Mouse (Mus musculus) limb, embryonic 10.5 days (tissue): ENCODE results near the gene Derl3. TPM values are rescaled to one million over a fixed set of nuclear protein-coding genes. Genes with fewer than 3 reads are reported as not detected.
"Not testable (repeated sequence)": the region's sequence is repeated elsewhere in the genome, so short reads cannot be mapped to it uniquely, and the experiment has no call there.

Source experiments
- DNase-seq: peaks from one replicate; pipeline ENCODE4 v3.0.0-alpha.2; 2017; ENCODE audit warnings: low spot score
- H3K27ac ChIP-seq: fragments of 300-500 bp; sonication (generic); 2 replicates; pipeline ENCODE4 v1.5.1; 2016; ENCODE audit warnings: mild to moderate bottlenecking
- H3K27me3 ChIP-seq: fragments of 300-500 bp; sonication (generic); 2 replicates; pipeline ENCODE4 v1.6.1; 2016; ENCODE audit warnings: low read depth, mild to moderate bottlenecking; ENCODE audit not compliant: poor library complexity, severe bottlenecking
- H3K36me3 ChIP-seq: fragments of 300-500 bp; sonication (generic); 2 replicates; pipeline ENCODE4 v1.6.1; 2016; ENCODE audit warnings: mild to moderate bottlenecking, moderate library complexity
- H3K4me1 ChIP-seq: fragments of 300-500 bp; sonication (generic); 2 replicates; pipeline ENCODE4 v1.6.1; 2016
- H3K4me3 ChIP-seq: fragments of 300-500 bp; sonication (generic); 2 replicates; pipeline ENCODE4 v1.5.1; 2016; ENCODE audit warnings: mild to moderate bottlenecking, moderate library complexity
- H3K9me3 ChIP-seq: fragments of 300-500 bp; sonication (generic); replicated peaks from 2 replicates; pipeline ENCODE4 v1.6.1; 2016; ENCODE audit warnings: mild to moderate bottlenecking
- WGBS: fragments of 180-500 bp; shearing (Covaris S2); methylation state at CpG from one replicate; pipeline ENCODE4 v1.1.7; 2016; 5-methylcytosine and 5-hydroxymethylcytosine counted together
- polyA plus RNA-seq: library from polyadenylated mRNA; unstranded; fragments of >200 nt; fragmentation: Nextera tagmentation; extraction: Ambion mirVana; gene quantifications from 2 replicates; pipeline ENCODE4 v1.2.1, GENCODE M21; 2016

Gene Derl3
- polyA plus RNA-seq, 1 experiment from 2014 or later, result 3.8 TPM

DNA sequence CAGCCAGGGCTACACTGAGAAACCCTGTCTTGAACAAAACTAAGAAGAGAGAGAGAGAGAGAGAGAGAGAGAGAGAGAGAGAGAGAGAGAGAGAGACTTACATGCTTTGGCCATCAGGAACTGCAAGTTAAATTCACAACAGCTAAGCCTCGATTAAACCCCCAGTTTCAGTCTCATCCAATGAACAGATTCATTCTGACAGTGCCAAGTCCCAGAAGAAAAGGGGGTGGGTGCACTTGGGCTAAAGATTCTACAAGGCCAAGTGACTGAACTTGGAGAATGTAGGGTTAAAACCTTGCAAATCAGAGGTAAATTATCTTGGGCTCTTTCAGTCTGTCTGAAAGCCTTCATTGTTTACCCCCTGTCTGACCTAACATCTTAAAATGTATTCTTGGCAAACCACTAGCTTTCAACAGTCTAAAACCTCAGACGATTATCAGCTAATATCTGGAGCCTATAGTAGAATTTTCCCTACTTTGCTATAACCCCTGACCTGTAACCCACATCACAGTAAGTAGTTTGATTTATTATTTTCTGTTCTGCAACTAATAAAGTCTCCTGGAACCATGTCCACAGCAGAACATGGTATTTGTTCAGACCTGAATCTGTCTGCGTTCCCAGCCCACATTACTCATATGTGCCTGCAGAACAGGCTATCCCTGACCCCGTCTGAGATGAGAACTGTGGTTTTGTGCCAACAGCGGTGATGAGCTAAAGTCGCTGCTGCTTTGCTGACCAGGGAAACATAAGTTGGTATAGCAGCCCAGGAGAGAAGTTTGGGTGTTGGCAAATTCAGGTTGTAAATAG, 12.2 kb upstream of the Derl3 start:
- Histone ChIP-seq H3K27ac (peak overlapping the region; percentile 76; the same call in 1 of the 2 replicates), H3K36me3 (no peaks in the 10 kb centered on the region), H3K4me3 (no peak overlapping the region), H3K9me3 (no peaks in the 10 kb centered on the region), H3K27me3 (no peaks in the 10 kb centered on the region), H3K4me1 (peaks cover 24% of the 10 kb centered on the region)
- WGBS, result 69% methylated on average over 6 of the region's 6 CpGs
- DNase-seq, result no peak

DNA sequence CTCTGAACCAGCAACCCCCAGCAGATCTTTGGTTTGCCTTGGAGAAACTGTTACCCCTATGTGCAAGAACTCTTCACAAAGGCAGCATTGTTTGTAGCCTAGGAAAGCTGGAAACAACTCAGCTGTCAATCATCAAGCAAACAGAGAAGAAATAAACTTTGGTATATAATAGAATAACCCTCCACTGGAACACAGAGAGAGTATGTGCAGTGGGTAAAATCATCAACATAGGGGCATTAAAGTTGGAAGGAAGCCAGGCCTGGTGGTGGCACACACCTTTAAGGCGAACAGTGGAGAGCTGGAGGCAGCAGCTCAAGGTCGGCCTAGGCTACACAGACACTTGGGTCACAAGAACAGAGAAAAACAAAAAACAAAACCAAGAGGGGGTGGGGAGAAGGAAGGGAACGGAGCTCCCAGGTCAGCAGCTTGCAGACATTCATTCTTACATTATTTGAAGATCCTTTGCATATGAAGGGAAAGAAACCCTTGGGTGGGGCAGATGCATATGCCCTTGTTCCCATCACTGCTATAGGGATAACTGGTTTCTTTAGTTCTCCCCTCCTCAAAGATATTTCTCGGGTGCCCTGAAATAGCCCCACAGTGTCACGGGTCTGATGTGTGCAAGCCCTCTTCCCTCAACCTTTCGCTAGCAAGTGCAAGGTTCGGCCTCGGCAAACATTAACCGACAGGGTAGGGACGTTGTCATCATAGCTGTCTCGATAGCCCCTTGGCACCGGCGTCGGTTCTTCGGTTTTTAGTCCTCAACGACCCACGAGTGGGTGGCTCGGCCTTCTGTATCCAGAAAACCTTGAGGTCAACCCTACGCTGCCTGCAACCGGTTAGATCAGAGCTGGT, 11.4 kb upstream of the Derl3 start:
- Histone ChIP-seq H3K9me3 (no peaks in the 10 kb centered on the region), H3K4me3 (peak overlapping the region; percentile 36), H3K27ac (peak overlapping the region; percentile 76; the same call in 1 of the 2 replicates), H3K27me3 (no peaks in the 10 kb centered on the region), H3K4me1 (peaks cover 24% of the 10 kb centered on the region), H3K36me3 (no peaks in the 10 kb centered on the region)
- peak; percentile 37 for DNase-seq
- WGBS, result 19% methylated on average over 20 of the region's 20 CpGs

DNA sequence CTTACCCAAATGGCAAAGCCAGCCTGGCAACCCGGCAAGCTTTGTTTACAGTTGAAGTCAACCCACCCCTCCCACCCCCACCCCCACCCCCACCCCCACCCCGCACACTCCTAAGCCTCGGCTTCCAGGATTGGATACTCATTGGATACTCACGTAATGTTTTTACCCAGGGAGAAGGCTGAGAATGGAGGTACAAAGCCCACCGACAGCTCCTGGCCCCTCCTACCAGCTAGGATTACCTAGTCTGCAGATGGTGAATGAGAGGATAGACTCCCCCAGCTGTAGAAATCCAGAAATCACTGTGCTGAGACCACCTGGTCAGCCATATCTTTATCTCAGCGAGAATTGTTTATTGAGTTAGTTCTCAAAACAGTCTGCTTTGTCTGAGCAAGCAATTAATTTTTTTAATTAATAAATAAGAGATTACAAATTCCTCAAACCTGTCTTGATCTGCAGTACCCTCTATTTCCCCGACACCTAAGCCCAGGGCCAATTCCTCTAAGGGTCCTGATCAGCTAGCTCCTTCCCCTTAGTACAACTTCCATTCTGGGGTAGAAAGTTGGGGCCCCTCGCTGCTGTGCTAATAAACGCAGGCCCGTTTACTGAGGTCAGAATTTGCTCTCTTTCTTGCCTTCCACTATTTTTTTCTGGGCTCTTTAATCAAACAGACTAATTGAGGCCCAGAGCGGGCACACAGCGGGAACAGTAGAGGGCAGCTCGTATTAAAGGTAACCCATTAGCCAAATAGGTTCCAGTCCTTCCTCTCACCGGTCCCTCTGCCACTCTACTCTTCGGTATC, 10.6 kb upstream of the Derl3 start:
- Histone ChIP-seq H3K27me3 (no peaks in the 10 kb centered on the region), H3K9me3 (no peaks in the 10 kb centered on the region), H3K27ac (peak overlapping the region; percentile 76; the same call in 1 of the 2 replicates), H3K4me3 (peak overlapping the region; percentile 36), H3K36me3 (no peaks in the 10 kb centered on the region), H3K4me1 (peaks cover 24% of the 10 kb centered on the region)
- no peak for DNase-seq
- WGBS, result 4% methylated on average over 15 of the region's 15 CpGs

DNA sequence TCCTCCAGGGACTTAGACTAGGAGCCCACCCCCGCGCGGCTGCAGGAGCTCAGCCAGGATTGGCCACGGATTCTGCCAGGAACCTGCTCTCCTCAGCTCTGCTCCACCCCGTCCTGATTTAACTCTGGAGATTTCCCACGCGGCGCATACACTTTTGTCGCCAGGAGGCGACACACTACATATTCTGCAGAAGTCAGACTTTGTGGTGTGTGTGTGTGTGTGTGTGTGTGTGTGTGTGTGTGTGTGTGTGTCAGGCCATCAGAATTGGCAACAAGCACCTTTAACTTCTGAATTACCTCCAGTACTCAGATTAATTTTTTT, 10.0 kb upstream of the Derl3 start:
- Histone ChIP-seq H3K27me3 (no peaks in the 10 kb centered on the region), H3K4me1 (peaks cover 24% of the 10 kb centered on the region), H3K27ac (0 out of 2 replicates have a peak overlapping the region, but pooled peaks have one; percentile 19), H3K36me3 (no peaks in the 10 kb centered on the region), H3K9me3 (no peaks in the 10 kb centered on the region), H3K4me3 (peak overlapping the region; percentile 36)
- peak; percentile 79 for DNase-seq
- WGBS, result 1% methylated on average over 10 of the region's 10 CpGs

DNA sequence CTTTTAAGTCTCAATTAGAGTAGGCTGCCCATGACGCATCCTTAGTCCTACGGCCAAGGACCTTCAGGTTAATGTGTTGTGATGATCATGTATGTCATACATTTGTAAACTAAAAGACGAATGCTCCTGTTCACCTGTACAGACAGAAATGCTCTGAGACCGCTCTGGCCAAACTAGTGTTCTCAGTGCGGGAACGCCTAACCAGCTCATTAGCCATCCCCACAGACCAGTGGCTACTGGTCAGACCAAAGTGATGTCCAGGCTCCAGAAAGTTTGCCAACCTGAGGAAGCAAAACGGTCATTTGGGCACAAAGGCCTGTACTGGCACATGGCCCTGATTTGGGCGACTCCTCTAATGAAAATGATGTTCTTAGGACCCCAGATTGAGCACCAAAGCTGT, 8.5 kb upstream of the Derl3 start:
- Histone ChIP-seq H3K4me1 (peaks cover 34% of the 10 kb centered on the region), H3K27me3 (no peaks in the 10 kb centered on the region), H3K36me3 (no peaks in the 10 kb centered on the region), H3K4me3 (no peak overlapping the region), H3K9me3 (no peaks in the 10 kb centered on the region), H3K27ac (no peak overlapping the region)
- 95% methylated on average over 8 of the region's 8 CpGs for WGBS
- no peak for DNase-seq

DNA sequence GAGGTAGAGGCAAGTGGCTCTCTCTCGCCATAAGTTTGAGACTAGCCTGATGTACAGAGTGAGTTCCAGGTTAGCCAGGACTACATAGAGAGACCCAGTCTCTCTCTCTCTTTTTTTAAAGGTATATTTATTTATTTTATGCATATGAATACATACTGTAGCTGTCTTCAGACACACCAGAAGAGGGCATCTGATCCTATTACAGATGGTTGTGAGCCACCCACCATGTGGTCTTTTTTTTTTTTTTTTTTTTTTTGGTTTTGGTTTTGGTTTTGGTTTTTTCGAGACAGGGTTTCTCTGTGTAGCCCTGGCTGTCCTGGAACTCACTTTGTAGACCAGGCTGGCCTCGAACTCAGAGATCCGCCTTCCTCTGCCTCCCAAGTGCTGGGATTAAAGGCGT, 5.7 kb upstream of the Derl3 start:
- not testable (repeated sequence) for H3K36me3 ChIP-seq, H3K27ac ChIP-seq, DNase-seq, H3K27me3 ChIP-seq, H3K9me3 ChIP-seq, H3K4me3 ChIP-seq
- peaks cover 22% of the 10 kb centered on the region for H3K4me1 ChIP-seq
- WGBS, result 94% methylated on average over 5 of the region's 5 CpGs

DNA sequence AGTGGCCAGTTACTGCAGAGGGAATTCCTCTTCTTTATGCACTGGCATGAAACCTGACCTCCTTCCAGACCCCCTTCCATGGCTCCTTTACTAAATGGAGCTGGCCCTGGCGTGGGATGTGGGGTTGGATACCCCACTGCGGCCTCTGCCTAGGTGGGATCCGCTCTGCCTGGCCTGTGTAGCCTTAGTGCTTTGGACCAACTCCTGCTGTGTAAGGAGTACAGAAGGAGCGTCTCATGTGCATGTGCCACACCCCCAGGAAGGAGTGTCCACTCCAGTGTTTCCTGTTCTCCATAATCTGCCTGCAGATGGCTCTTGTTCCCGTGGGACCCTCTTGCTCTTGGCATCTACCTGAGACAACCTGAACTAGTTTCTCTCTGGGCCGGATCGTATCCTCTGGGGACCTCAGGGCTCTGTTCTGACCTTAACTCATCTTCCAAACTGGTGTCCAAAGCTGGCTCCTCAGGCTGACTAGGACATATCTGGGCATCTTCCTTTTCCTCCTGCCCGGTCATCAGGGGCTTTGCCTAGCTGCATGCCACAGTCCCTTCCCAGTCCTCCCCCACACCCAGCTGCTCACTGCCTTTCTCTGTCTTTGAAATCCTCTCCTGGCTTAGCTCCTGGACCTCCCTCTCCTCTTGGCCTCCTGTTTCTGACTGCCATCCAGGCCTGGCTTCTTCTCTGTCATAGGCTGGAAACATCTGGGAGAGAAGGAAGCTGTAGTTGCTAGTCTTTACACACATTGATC, 3.6 kb upstream of the Derl3 start:
- 0 out of 2 replicates have a peak overlapping the region, but pooled peaks have one; percentile 20 for H3K27ac ChIP-seq
- DNase-seq, result no peak
- no peaks in the 10 kb centered on the region for H3K9me3 ChIP-seq
- WGBS, result 42% methylated on average over 8 of the region's 8 CpGs
- no peaks in the 10 kb centered on the region for H3K27me3 ChIP-seq
- no peak overlapping the region for H3K4me3 ChIP-seq
- peaks cover 31% of the 10 kb centered on the region for H3K4me1 ChIP-seq
- H3K36me3 ChIP-seq, result peaks cover 11% of the 10 kb centered on the region

DNA sequence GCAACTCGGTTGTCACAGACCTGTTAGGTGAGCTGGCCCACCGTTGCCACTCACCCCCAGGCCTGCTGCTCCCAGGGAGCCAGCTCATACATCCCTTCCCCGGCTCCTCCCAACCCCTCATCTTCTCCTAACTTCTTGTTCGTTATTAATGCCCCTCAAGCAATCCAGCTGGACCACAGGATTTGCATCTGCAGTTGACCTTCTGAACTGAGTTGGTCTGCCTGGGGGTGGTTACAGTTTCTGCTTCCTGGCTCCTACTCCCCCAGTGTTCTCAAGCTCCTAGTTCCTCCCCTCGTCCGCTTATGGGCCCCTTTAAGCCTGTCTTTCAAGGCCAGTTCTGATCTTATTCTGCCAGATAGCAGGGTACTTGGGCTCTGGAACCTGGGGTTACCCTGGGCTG, 1.4 kb downstream of the Derl3 start:
- Histone ChIP-seq H3K27me3 (no peaks in the 10 kb centered on the region), H3K4me1 (peaks cover 24% of the 10 kb centered on the region), H3K4me3 (no peak overlapping the region), H3K36me3 (peaks cover 60% of the 10 kb centered on the region), H3K9me3 (no peaks in the 10 kb centered on the region), H3K27ac (no peak overlapping the region)
- 74% methylated on average over 6 of the region's 6 CpGs for WGBS
- DNase-seq, result no peak

DNA sequence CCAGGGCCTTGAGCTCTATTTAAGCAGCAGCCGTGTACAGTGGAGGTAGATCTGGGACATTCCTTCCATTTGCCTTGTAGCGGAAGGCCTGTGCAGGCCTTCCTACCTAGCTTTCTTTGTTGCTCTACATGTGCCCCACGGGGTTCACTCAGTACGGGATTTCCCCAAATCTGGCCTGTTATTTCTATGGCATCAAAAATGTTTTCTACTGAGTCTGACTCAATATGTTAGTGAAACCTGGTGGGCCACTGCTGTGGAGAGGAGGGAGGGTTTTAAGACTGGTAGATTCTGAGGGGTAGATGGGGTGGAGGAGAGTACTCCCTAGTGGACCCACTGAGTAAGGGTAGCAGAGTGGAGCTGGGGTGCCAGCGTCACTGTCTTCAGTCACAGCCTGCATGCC, 2.5 kb downstream of the Derl3 start:
- no peaks in the 10 kb centered on the region for H3K9me3 ChIP-seq
- H3K36me3 ChIP-seq, result peaks cover 71% of the 10 kb centered on the region
- H3K27ac ChIP-seq, result no peak overlapping the region
- H3K4me3 ChIP-seq, result no peak overlapping the region
- H3K27me3 ChIP-seq, result no peaks in the 10 kb centered on the region
- no peak for DNase-seq
- peaks cover 20% of the 10 kb centered on the region for H3K4me1 ChIP-seq
- 96% methylated on average over 5 of the region's 5 CpGs for WGBS

DNA sequence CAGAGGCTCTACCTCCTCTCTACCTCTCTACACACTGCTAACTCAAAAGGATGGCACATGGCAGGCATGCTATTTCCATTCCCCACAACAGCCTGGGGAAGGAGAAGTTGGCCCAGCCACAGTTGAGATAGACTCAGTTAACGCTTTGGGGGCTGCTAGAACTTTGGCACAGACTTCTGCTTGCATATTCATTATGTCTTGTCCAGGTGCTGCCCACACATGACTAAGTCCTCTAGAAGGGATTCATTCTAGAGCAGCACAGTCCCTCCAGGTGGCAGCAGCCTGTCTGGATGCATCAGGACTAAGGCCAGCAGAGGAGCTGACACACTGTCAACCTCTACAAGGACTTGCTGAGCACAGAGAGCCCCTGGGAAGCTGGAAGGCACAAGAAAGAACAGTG, 3.0 kb downstream of the Derl3 start:
- Histone ChIP-seq H3K27ac (no peak overlapping the region), H3K36me3 (peaks cover 76% of the 10 kb centered on the region), H3K9me3 (no peaks in the 10 kb centered on the region), H3K27me3 (no peaks in the 10 kb centered on the region), H3K4me3 (no peak overlapping the region), H3K4me1 (peaks cover 20% of the 10 kb centered on the region)
- no peak for DNase-seq
- whole genome bisulfite sequencing, result 100% methylated on average over 1 of the region's 1 CpGs

DNA sequence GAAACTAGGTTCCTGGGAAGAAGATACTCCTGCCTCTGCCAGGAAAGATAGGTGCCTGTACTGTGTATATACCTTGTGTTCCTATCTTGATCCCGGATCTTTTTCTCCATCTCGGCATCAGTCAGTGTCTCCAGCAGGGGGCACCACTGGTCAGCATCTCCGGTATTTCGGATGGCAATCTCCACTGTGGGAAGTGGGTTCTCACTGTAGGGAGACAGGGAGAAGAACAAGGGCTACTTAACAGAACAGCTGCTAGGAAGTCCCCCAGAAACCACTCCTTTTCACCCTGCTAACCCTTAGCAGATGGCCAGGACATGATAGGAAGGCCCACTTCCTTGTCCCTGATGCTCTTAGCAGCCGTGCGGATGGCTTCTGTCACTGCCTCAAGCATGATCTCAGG, 4.2 kb downstream of the Derl3 start:
- Histone ChIP-seq H3K27me3 (no peaks in the 10 kb centered on the region), H3K4me1 (peaks cover 20% of the 10 kb centered on the region), H3K9me3 (no peaks in the 10 kb centered on the region), H3K27ac (no peak overlapping the region), H3K4me3 (no peak overlapping the region), H3K36me3 (peaks cover 87% of the 10 kb centered on the region)
- peak; percentile 83 for DNase-seq
- WGBS, result 51% methylated on average over 6 of the region's 6 CpGs

DNA sequence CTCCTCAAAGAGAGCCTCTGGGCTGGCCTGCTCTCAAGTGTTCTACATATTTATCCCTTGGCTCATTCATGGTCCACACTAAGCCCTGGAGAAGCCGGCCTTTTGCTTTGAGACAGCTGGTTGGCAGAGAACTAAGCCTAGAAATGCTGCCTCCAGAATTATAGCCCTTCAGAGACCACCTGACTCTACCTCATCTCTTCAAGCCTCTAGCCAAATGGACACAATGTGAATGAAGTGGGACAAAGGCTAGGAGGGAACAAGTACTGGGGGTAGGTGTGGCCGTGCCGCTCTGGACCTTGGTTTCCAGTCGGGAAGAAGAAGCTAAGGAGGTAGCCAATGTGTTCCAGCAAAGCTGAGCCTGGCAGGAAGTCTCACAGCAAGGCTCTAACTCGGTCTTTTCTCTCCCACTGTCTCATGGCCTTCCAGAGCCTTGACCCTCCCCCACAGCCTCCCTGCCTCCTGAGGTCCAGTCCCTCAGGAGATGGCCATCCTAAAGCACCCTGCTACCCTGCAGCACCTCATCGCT, 4.9 kb downstream of the Derl3 start:
- no peak for DNase-seq
- no peaks in the 10 kb centered on the region for H3K27me3 ChIP-seq
- peaks cover 16% of the 10 kb centered on the region for H3K4me1 ChIP-seq
- peaks cover 95% of the 10 kb centered on the region for H3K36me3 ChIP-seq
- H3K27ac ChIP-seq, result no peak overlapping the region
- no peaks in the 10 kb centered on the region for H3K9me3 ChIP-seq
- H3K4me3 ChIP-seq, result no peak overlapping the region
- 81% methylated on average over 6 of the region's 6 CpGs for WGBS
